In genomic region chr12:90202501-90202900, GRCm38 (mm10) we compare ENCODE assay signal across 17 mouse cellular contexts.
"Had no signal": no experiment of that assay in that cellular context is flagged by ENCODE, and none has a peak within 500 bp of the region (broad histone marks: within the 10 kb centered on the region; RNA-seq: fewer than 3 reads in every experiment).

No protein-coding gene starts in this region.

- H3K9me3 ChIP-seq: lung, embryonic 15.5 days; megakaryocyte, embryonic 14.5 days; midbrain, embryonic 13.5 days; midbrain, embryonic 15.5 days; neural tube, embryonic 12.5 days; stomach, embryonic 15.5 days had no signal

- H3K4me1 ChIP-seq: lung, embryonic 15.5 days; megakaryocyte, embryonic 14.5 days; midbrain, embryonic 15.5 days; stomach, embryonic 15.5 days had no signal

- H3K36me3 ChIP-seq: lung, embryonic 15.5 days; midbrain, embryonic 13.5 days; midbrain, embryonic 15.5 days; neural tube, embryonic 12.5 days; stomach, embryonic 15.5 days had no signal

- ATAC-seq: lung, postnatal 0 days; midbrain, embryonic 13.5 days; midbrain, embryonic 15.5 days had no signal

- DNase-seq: lung, adult 2 months; lung, postnatal 14 days; lung, postnatal 36 days; right cerebral cortex, postnatal 14 days; thymus, adult 2 months; thymus, postnatal 25 days; thymus, postnatal 4 days had no signal

- H3K4me3 ChIP-seq: lung, embryonic 15.5 days; megakaryocyte, embryonic 14.5 days; midbrain, embryonic 13.5 days; midbrain, embryonic 15.5 days; neural tube, embryonic 12.5 days; stomach, embryonic 15.5 days had no signal

- H3K27ac ChIP-seq: lung, embryonic 15.5 days; macrophage; midbrain, embryonic 13.5 days; midbrain, embryonic 15.5 days; neural tube, embryonic 12.5 days; stomach, embryonic 15.5 days; stomach, postnatal 0 days had no signal

- H3K27me3 ChIP-seq: lung, embryonic 15.5 days; megakaryocyte, embryonic 14.5 days; midbrain, embryonic 13.5 days; midbrain, embryonic 15.5 days; neural tube, embryonic 12.5 days; stomach, embryonic 15.5 days had no signal

- H3K9ac ChIP-seq: lung, embryonic 15.5 days; midbrain, embryonic 13.5 days; midbrain, embryonic 15.5 days; neural tube, embryonic 12.5 days; stomach, embryonic 15.5 days had no signal

- H3K4me2 ChIP-seq: lung, embryonic 15.5 days; midbrain, embryonic 11.5 days; midbrain, embryonic 13.5 days; midbrain, embryonic 15.5 days; neural tube, embryonic 12.5 days; stomach, embryonic 15.5 days had no signal
